8 mouse cellular contexts compared by ENCODE assay signal in genomic region chr8:121905864-121906263, GRCm38 (mm10). TPM values are rescaled to one million over a fixed set of nuclear protein-coding genes. Genes with fewer than 3 reads are reported as not detected.
DNase-seq lines count a peak whose midpoint lies in the region; ATAC-seq and TF ChIP-seq lines count a peak whose summit lies in the region.

No protein-coding gene starts in this region.

- H3K27ac ChIP-seq in heart, embryonic 13.5 days (replicated peaks) = no peak overlapping the region
- H3K27ac ChIP-seq in hindbrain, embryonic 11.5 days (ENCODE audit: low read depth, low read length) = no peak overlapping the region
- peak overlapping the region; percentile 10; the same call in 1 of the 2 replicates for H3K27ac ChIP-seq in midbrain, embryonic 10.5 days (replicated peaks)

- no peaks in the 10 kb centered on the region for H3K9me3 ChIP-seq in heart, embryonic 13.5 days
- H3K9me3 ChIP-seq in G1E (replicated peaks) = no peaks in the 10 kb centered on the region
- no peaks in the 10 kb centered on the region for H3K9me3 ChIP-seq in hindbrain, embryonic 11.5 days (ENCODE audit: control insufficient read depth, low read length)
- no peaks in the 10 kb centered on the region for H3K9me3 ChIP-seq in midbrain, embryonic 10.5 days (replicated peaks)

- peak overlapping the region; percentile 95 for H3K4me2 ChIP-seq in heart, embryonic 13.5 days
- H3K4me2 ChIP-seq in hindbrain, embryonic 11.5 days (replicated peaks; ENCODE audit: low read depth, low read length) = peak overlapping the region; percentile 98

- no peaks in the 10 kb centered on the region for H3K36me3 ChIP-seq in heart, embryonic 13.5 days
- H3K36me3 ChIP-seq in G1E (replicated peaks) = peaks cover 51% of the 10 kb centered on the region
- no peaks in the 10 kb centered on the region for H3K36me3 ChIP-seq in hindbrain, embryonic 11.5 days (ENCODE audit: control insufficient read depth, insufficient read depth, low read length)
- H3K36me3 ChIP-seq in midbrain, embryonic 10.5 days = no peaks in the 10 kb centered on the region

- DNase-seq in heart, postnatal 4 days = no peak
- DNase-seq in G1E (ENCODE audit: low spot score) = no peak
- DNase-seq in hindbrain, embryonic 11.5 days (ENCODE audit: low spot score) = no peak
- DNase-seq in midbrain, embryonic 10.5 days (ENCODE audit: low spot score) = no peak
- DNase-seq in right cerebral cortex, adult 18-20 months = no peak
- no peak for DNase-seq in embryo, embryonic 10 days (ENCODE audit: low spot score)

- no peak for TF ChIP-seq CTCF in G1E (IDR thresholded peaks at IDR 0.05; ENCODE audit: low read depth, low read length)

- no peak for ATAC-seq in heart, embryonic 13.5 days (ENCODE audit: extremely low read depth, insufficient number of reproducible peaks, low FRiP score, low TSS enrichment)
- no peak for ATAC-seq in G1E (ENCODE audit: extremely low read depth, insufficient number of reproducible peaks, low FRiP score, poor library complexity, severe bottlenecking)
- no peak for ATAC-seq in hindbrain, embryonic 11.5 days (ENCODE audit: low FRiP score)
- ATAC-seq in megakaryocyte-erythroid progenitor cell, adult 5-6 weeks (replicated peaks; ENCODE audit: low FRiP score, low TSS enrichment, poor library complexity, severe bottlenecking) = no peak

- WGBS in heart, embryonic 13.5 days = 21% methylated on average over 5 of the region's 5 CpGs
- 42% methylated on average over 5 of the region's 5 CpGs for WGBS in hindbrain, embryonic 11.5 days
- WGBS in midbrain, embryonic 10.5 days = 53% methylated on average over 5 of the region's 5 CpGs

- H3K4me3 ChIP-seq in heart, embryonic 13.5 days = peak overlapping the region; percentile 83
- H3K4me3 ChIP-seq in G1E (ENCODE audit: low read depth, low read length) = peak overlapping the region; percentile 100
- peak overlapping the region; percentile 70 for H3K4me3 ChIP-seq in hindbrain, embryonic 11.5 days (ENCODE audit: low read depth, low read length)
- H3K4me3 ChIP-seq in midbrain, embryonic 10.5 days = peak overlapping the region; percentile 77

- H3K27me3 ChIP-seq in heart, embryonic 13.5 days (replicated peaks) = peaks cover 16% of the 10 kb centered on the region
- H3K27me3 ChIP-seq in G1E (ENCODE audit: insufficient read depth, low read length) = no peaks in the 10 kb centered on the region
- H3K27me3 ChIP-seq in hindbrain, embryonic 11.5 days (ENCODE audit: control insufficient read depth, insufficient read depth, low read length) = peaks cover 2% of the 10 kb centered on the region; the same call in 1 of the 2 replicates
- H3K27me3 ChIP-seq in midbrain, embryonic 10.5 days (ENCODE audit: low read depth, poor library complexity, severe bottlenecking) = peaks cover 18% of the 10 kb centered on the region

- H3K4me1 ChIP-seq in heart, embryonic 13.5 days = peaks cover 65% of the 10 kb centered on the region
- peaks cover 88% of the 10 kb centered on the region for H3K4me1 ChIP-seq in G1E (ENCODE audit: insufficient read depth, low read depth, low read length)
- H3K4me1 ChIP-seq in hindbrain, embryonic 11.5 days (replicated peaks; ENCODE audit: control insufficient read depth, insufficient read depth, low read length) = peaks cover 6% of the 10 kb centered on the region; the same call in 1 of the 2 replicates
- peaks cover 84% of the 10 kb centered on the region for H3K4me1 ChIP-seq in midbrain, embryonic 10.5 days

- peak overlapping the region; percentile 86 for H3K9ac ChIP-seq in heart, embryonic 13.5 days
- 0 out of 2 replicates have a peak overlapping the region, but pooled peaks have one; percentile 27 for H3K9ac ChIP-seq in hindbrain, embryonic 11.5 days (ENCODE audit: low read depth, low read length)

RNA-seq across cellular contexts. Expression of gene Slc7a5, which starts 1.6 kb away (rescaled TPM):
- 16.1 and 17.3 TPM in 2 replicates for polyA plus RNA-seq in heart, embryonic 13.5 days (2015; fragmentation: Nextera tagmentation; extraction: Ambion mirVana)
- 10 to 100 TPM; 21.5 to 24.5 TPM for total RNA-seq in heart, postnatal 4 days (2021)
- 88.8 and 141 TPM in 2 replicates for total RNA-seq in G1E (2014; fragmentation: Nextera tagmentation)
- total RNA-seq in G1E (2017) = 32.5 and 32.6 TPM in 2 replicates
- 92.9 and 127 TPM in 2 replicates for polyA plus RNA-seq in G1E (2012)
- polyA plus RNA-seq in hindbrain, embryonic 11.5 days (2014; fragmentation: Nextera tagmentation; extraction: Ambion mirVana) = 23.3 and 29.9 TPM in 2 replicates
- polyA plus RNA-seq in midbrain, embryonic 10.5 days (2016; fragmentation: Nextera tagmentation; extraction: Ambion mirVana) = 29.3 and 32.7 TPM in 2 replicates
- 78.1 and 90.0 TPM in 2 replicates for total RNA-seq in megakaryocyte-erythroid progenitor cell, adult 5-6 weeks (2014; fragmentation: Nextera tagmentation)
- 23.6 and 43.1 TPM in 2 replicates for total RNA-seq in megakaryocyte-erythroid progenitor cell, adult 5-6 weeks (2017)

RNA-seq across cellular contexts. Expression of gene Car5a, which starts 38.8 kb away (rescaled TPM):
- polyA plus RNA-seq in heart, embryonic 13.5 days (2015; fragmentation: Nextera tagmentation; extraction: Ambion mirVana) = 0.12 and 0.31 TPM in 2 replicates
- total RNA-seq in heart, postnatal 4 days (2021) = not detected
- total RNA-seq in G1E (2014; fragmentation: Nextera tagmentation) (0.68 and 1.4 TPM in 2 replicates), G1E (2017) (0.16 TPM in 1 of 2 replicates, not detected in the other)
- polyA plus RNA-seq in G1E (2012) = 0.41 and 0.57 TPM in 2 replicates
- polyA plus RNA-seq in hindbrain, embryonic 11.5 days (2014; fragmentation: Nextera tagmentation; extraction: Ambion mirVana) = 0.15 TPM in 1 of 2 replicates, not detected in the other
- polyA plus RNA-seq in midbrain, embryonic 10.5 days (2016; fragmentation: Nextera tagmentation; extraction: Ambion mirVana) = 0.27 and 0.30 TPM in 2 replicates
- total RNA-seq in megakaryocyte-erythroid progenitor cell, adult 5-6 weeks (2014; fragmentation: Nextera tagmentation) = not detected in 2 replicates
- not detected in 2 replicates for total RNA-seq in megakaryocyte-erythroid progenitor cell, adult 5-6 weeks (2017)

RNA-seq across cellular contexts. Expression of gene Banp, which starts 43.7 kb away (rescaled TPM):
- 23.1 and 30.4 TPM in 2 replicates for polyA plus RNA-seq in heart, embryonic 13.5 days (2015; fragmentation: Nextera tagmentation; extraction: Ambion mirVana)
- total RNA-seq in heart, postnatal 4 days (2021) = 10 to 100 TPM in 1 of 2 experiments, 1 to 10 TPM in 1; 9.1 to 10.3 TPM
- 35.7 and 43.5 TPM in 2 replicates for total RNA-seq in G1E (2014; fragmentation: Nextera tagmentation)
- 42.5 and 46.6 TPM in 2 replicates for total RNA-seq in G1E (2017)
- 49.1 and 50.7 TPM in 2 replicates for polyA plus RNA-seq in G1E (2012)
- 50.8 and 51.8 TPM in 2 replicates for polyA plus RNA-seq in hindbrain, embryonic 11.5 days (2014; fragmentation: Nextera tagmentation; extraction: Ambion mirVana)
- polyA plus RNA-seq in midbrain, embryonic 10.5 days (2016; fragmentation: Nextera tagmentation; extraction: Ambion mirVana) = 53.2 and 64.6 TPM in 2 replicates
- 18.4 and 22.9 TPM in 2 replicates for total RNA-seq in megakaryocyte-erythroid progenitor cell, adult 5-6 weeks (2014; fragmentation: Nextera tagmentation)
- 10.8 and 17.3 TPM in 2 replicates for total RNA-seq in megakaryocyte-erythroid progenitor cell, adult 5-6 weeks (2017)
